Mouse (Mus musculus) MEL (cell line): ENCODE data around the gene Gm16181. TPM values are rescaled to one million over a fixed set of nuclear protein-coding genes. Genes with fewer than 3 reads are reported as not detected.

ENCODE experiments used
- DNase-seq: peaks from one replicate; pipeline ENCODE4 v3.0.0; 2011; ENCODE audit warnings: low read depth, low spot score
- H3K27ac ChIP-seq: 2 replicates; pipeline ENCODE4 v1.5.1; 2012; ENCODE audit warnings: low read depth, mild to moderate bottlenecking, control low read depth, low read length, moderate library complexity; ENCODE audit not compliant: control insufficient read depth
- H3K27me3 ChIP-seq, 2 experiments: fragments of 150-350 bp in 1 of 2; sonication (generic) in 1 of 2; 2 replicates each; pipeline ENCODE4 v1.6.1; 2012; ENCODE audit warnings: low read length in 2 of 2, mild to moderate bottlenecking in 2 of 2, improper control_type of control experiment in 1 of 2, moderate library complexity in 1 of 2; ENCODE audit not compliant: insufficient read depth in 2 of 2, control insufficient read depth in 1 of 2
- H3K36me3 ChIP-seq, 2 experiments: 2 replicates each; pipeline ENCODE4 v1.6.1; 2012 to 2014; ENCODE audit warnings: low read length in 2 of 2, improper control_type of control experiment in 1 of 2, inconsistent platforms in 1 of 2, mild to moderate bottlenecking in 1 of 2; ENCODE audit not compliant: insufficient read depth in 2 of 2, control insufficient read depth in 1 of 2
- H3K4me1 ChIP-seq, 2 experiments: fragments of 150-350 bp in 1 of 2; sonication (generic) in 1 of 2; 2 replicates each; pipeline ENCODE4 v1.6.1; 2012; ENCODE audit warnings: low read length in 2 of 2, improper control_type of control experiment in 1 of 2, mild to moderate bottlenecking in 1 of 2; ENCODE audit not compliant: insufficient read depth in 2 of 2, control insufficient read depth in 1 of 2
- H3K4me3 ChIP-seq, 2 experiments: fragments of 150-350 bp in 1 of 2; sonication (generic) in 1 of 2; 2 replicates each; pipeline ENCODE4 v1.5.1; 2012; ENCODE audit warnings: low read depth in 2 of 2, low read length in 2 of 2, mild to moderate bottlenecking in 2 of 2, moderate library complexity in 2 of 2, control low read depth in 1 of 2, improper control_type of control experiment in 1 of 2; ENCODE audit not compliant: control insufficient read depth in 1 of 2, insufficient read depth in 1 of 2
- H3K79me2 ChIP-seq: 2 replicates; pipeline ENCODE4 v1.6.1; 2012; ENCODE audit warnings: mild to moderate bottlenecking, low read length, moderate library complexity; ENCODE audit not compliant: control insufficient read depth, poor library complexity, insufficient read depth
- H3K9ac ChIP-seq: 2 replicates; pipeline ENCODE4 v1.6.1; 2012; ENCODE audit warnings: low read depth, mild to moderate bottlenecking, control low read depth, low read length, moderate library complexity; ENCODE audit not compliant: control insufficient read depth, poor library complexity, severe bottlenecking
- H3K9me3 ChIP-seq: fragments of 150-350 bp; sonication (generic); replicated peaks from 2 replicates; pipeline ENCODE4 v1.6.1; 2012; ENCODE audit warnings: mild to moderate bottlenecking, low read length, improper control_type of control experiment, moderate library complexity; ENCODE audit not compliant: insufficient read depth
- BHLHE40 ChIP-seq: IDR thresholded peaks from 2 replicates; pipeline ENCODE4 v1.6.1; 2012; ENCODE audit warnings: low read depth, mild to moderate bottlenecking, inconsistent platforms, low read length, improper control_type of control experiment, borderline replicate concordance
- CHD1 ChIP-seq: IDR thresholded peaks from 2 replicates; pipeline ENCODE4 v1.6.1; 2012; ENCODE audit warnings: low read depth, mild to moderate bottlenecking, inconsistent platforms, low read length, improper control_type of control experiment
- CHD2 ChIP-seq: IDR thresholded peaks from 2 replicates; pipeline ENCODE4 v1.6.1; 2011; ENCODE audit warnings: low read length, improper control_type of control experiment
- CTCF ChIP-seq, 3 experiments: IDR thresholded peaks in 2 of 3; conservative IDR thresholded peaks in 1 of 3; 2 replicates each; pipeline ENCODE4 v1.5.1; 2011 to 2012; ENCODE audit warnings: low read length in 3 of 3, low read depth in 2 of 3, mild to moderate bottlenecking in 2 of 3, improper control_type of control experiment in 1 of 3, inconsistent platforms in 1 of 3, mixed read lengths in 1 of 3, moderate library complexity in 1 of 3; ENCODE audit not compliant: control insufficient read depth in 1 of 3, insufficient read depth in 1 of 3, poor library complexity in 1 of 3, severe bottlenecking in 1 of 3
- E2F4 ChIP-seq: IDR thresholded peaks from 2 replicates; pipeline ENCODE4 v1.6.1; 2011; ENCODE audit warnings: low read depth, low read length, improper control_type of control experiment, borderline replicate concordance
- EP300 ChIP-seq, 2 experiments: IDR thresholded peaks; 2 replicates each; pipeline ENCODE4 v1.6.1; 2011; ENCODE audit warnings: improper control_type of control experiment in 2 of 2, low read length in 2 of 2, low read depth in 1 of 2, mild to moderate bottlenecking in 1 of 2
- ETS1 ChIP-seq: IDR thresholded peaks from 2 replicates; pipeline ENCODE4 v1.6.1; 2012; ENCODE audit warnings: low read depth, mild to moderate bottlenecking, inconsistent platforms, low read length, improper control_type of control experiment, moderate library complexity
- GATA1 ChIP-seq: IDR thresholded peaks from 2 replicates; pipeline ENCODE4 v1.6.1; 2011; ENCODE audit warnings: low read depth, low read length, improper control_type of control experiment
- MAFK ChIP-seq: IDR thresholded peaks from 2 replicates; pipeline ENCODE4 v1.6.1; 2011; ENCODE audit warnings: low read depth, mild to moderate bottlenecking, low read length, improper control_type of control experiment, borderline replicate concordance
- MAX ChIP-seq: IDR thresholded peaks from 2 replicates; pipeline ENCODE4 v1.6.1; 2011; ENCODE audit warnings: low read length, improper control_type of control experiment
- MAZ ChIP-seq: IDR thresholded peaks from 2 replicates; pipeline ENCODE4 v1.6.1; 2012; ENCODE audit warnings: low read depth, mild to moderate bottlenecking, inconsistent platforms, low read length, improper control_type of control experiment
- MEF2A ChIP-seq: IDR thresholded peaks from 2 replicates; pipeline ENCODE4 v1.6.1; 2014; ENCODE audit warnings: low read depth, mild to moderate bottlenecking, inconsistent platforms, low read length, improper control_type of control experiment; ENCODE audit not compliant: poor library complexity, insufficient replicate concordance, severe bottlenecking; ENCODE audit errors: extremely low read depth
- MYB ChIP-seq: IDR thresholded peaks from 2 replicates; pipeline ENCODE4 v1.6.1; 2011; ENCODE audit warnings: mild to moderate bottlenecking, low read depth, low read length, improper control_type of control experiment
- MYC ChIP-seq: IDR thresholded peaks from 2 replicates; pipeline ENCODE4 v1.6.1; 2011; ENCODE audit warnings: low read depth, mild to moderate bottlenecking, low read length, improper control_type of control experiment, moderate library complexity
- NELFE ChIP-seq: IDR thresholded peaks from 2 replicates; pipeline ENCODE4 v1.6.1; 2011; ENCODE audit warnings: low read depth, low read length, improper control_type of control experiment
- NRF1 ChIP-seq: IDR thresholded peaks from 2 replicates; pipeline ENCODE4 v1.6.1; 2014; ENCODE audit warnings: low read depth, mild to moderate bottlenecking, inconsistent platforms, low read length, improper control_type of control experiment, moderate library complexity; ENCODE audit not compliant: poor library complexity, insufficient read depth, severe bottlenecking
- POLR2A ChIP-seq, 2 experiments: IDR thresholded peaks; 2 replicates each; pipeline ENCODE4 v1.6.1; 2011 to 2012; ENCODE audit warnings: low read length in 2 of 2, mild to moderate bottlenecking in 2 of 2, control low read depth in 1 of 2, improper control_type of control experiment in 1 of 2, low read depth in 1 of 2, moderate library complexity in 1 of 2; ENCODE audit not compliant: control insufficient read depth in 1 of 2, insufficient read depth in 1 of 2, poor library complexity in 1 of 2
- POLR2AphosphoS2 ChIP-seq: IDR thresholded peaks from 2 replicates; pipeline ENCODE4 v1.6.1; 2011; ENCODE audit warnings: low read length, improper control_type of control experiment
- POLR2AphosphoS5 ChIP-seq: IDR thresholded peaks from 2 replicates; pipeline ENCODE4 v1.6.1; 2012; ENCODE audit warnings: low read depth, borderline replicate concordance, mild to moderate bottlenecking, inconsistent platforms, low read length, moderate library complexity, mixed read lengths
- RAD21 ChIP-seq: IDR thresholded peaks from 2 replicates; pipeline ENCODE4 v1.6.1; 2011; ENCODE audit warnings: mild to moderate bottlenecking, low read depth, low read length, improper control_type of control experiment
- SIN3A ChIP-seq: IDR thresholded peaks from 2 replicates; pipeline ENCODE4 v1.6.1; 2012; ENCODE audit warnings: low read length, improper control_type of control experiment, inconsistent platforms
- SMC3 ChIP-seq: IDR thresholded peaks from 2 replicates; pipeline ENCODE4 v1.6.1; 2011; ENCODE audit warnings: low read depth, low read length, improper control_type of control experiment
- TAL1 ChIP-seq: IDR thresholded peaks from 2 replicates; pipeline ENCODE4 v1.6.1; 2012; ENCODE audit warnings: mild to moderate bottlenecking, inconsistent platforms, low read length, moderate library complexity, mixed read lengths
- TCF12 ChIP-seq: IDR thresholded peaks from 2 replicates; pipeline ENCODE4 v1.6.1; 2014; ENCODE audit warnings: low read depth, mild to moderate bottlenecking, inconsistent platforms, low read length, improper control_type of control experiment, moderate library complexity
- USF2 ChIP-seq, 2 experiments: IDR thresholded peaks; 2 replicates each; pipeline ENCODE4 v1.6.1; 2011 to 2012; ENCODE audit warnings: improper control_type of control experiment in 2 of 2, low read length in 2 of 2, borderline replicate concordance in 1 of 2, inconsistent platforms in 1 of 2, low read depth in 1 of 2, mild to moderate bottlenecking in 1 of 2; ENCODE audit not compliant: insufficient read depth in 1 of 2
- ZMIZ1 ChIP-seq: IDR thresholded peaks from 2 replicates; pipeline ENCODE4 v1.6.1; 2012; ENCODE audit warnings: low read depth, mild to moderate bottlenecking, inconsistent platforms, low read length, improper control_type of control experiment, moderate library complexity
- ZNF384 ChIP-seq: IDR thresholded peaks from 2 replicates; pipeline ENCODE4 v1.6.1; 2012; ENCODE audit warnings: low read depth, mild to moderate bottlenecking, inconsistent platforms, low read length, improper control_type of control experiment
- polyA plus RNA-seq, 2 experiments: library from polyadenylated mRNA; stranded (reverse) in 1 of 2; unstranded in 1 of 2; fragments of >175 nt in 1 of 2; fragments of >200 nt in 1 of 2; gene quantifications; 2 replicates each; pipeline versions ENCODE4 v1.2.1 to v1.2.4; 2012; ENCODE audit warnings: low replicate concordance in 2 of 2, low read depth in 1 of 2; ENCODE audit not compliant: insufficient read length in 2 of 2, insufficient read depth in 1 of 2, missing spikeins in 1 of 2
- total RNA-seq: library from RNA; depleted of rRNA; stranded (reverse); fragments of 300-350 nt; gene quantifications from 2 replicates; pipeline ENCODE4 v1.2.3, GENCODE M21; 2012

Gm16181 gene
- total and polyA plus RNA-seq, 3 experiments: 0.58 TPM; not detected in 2

DNA sequence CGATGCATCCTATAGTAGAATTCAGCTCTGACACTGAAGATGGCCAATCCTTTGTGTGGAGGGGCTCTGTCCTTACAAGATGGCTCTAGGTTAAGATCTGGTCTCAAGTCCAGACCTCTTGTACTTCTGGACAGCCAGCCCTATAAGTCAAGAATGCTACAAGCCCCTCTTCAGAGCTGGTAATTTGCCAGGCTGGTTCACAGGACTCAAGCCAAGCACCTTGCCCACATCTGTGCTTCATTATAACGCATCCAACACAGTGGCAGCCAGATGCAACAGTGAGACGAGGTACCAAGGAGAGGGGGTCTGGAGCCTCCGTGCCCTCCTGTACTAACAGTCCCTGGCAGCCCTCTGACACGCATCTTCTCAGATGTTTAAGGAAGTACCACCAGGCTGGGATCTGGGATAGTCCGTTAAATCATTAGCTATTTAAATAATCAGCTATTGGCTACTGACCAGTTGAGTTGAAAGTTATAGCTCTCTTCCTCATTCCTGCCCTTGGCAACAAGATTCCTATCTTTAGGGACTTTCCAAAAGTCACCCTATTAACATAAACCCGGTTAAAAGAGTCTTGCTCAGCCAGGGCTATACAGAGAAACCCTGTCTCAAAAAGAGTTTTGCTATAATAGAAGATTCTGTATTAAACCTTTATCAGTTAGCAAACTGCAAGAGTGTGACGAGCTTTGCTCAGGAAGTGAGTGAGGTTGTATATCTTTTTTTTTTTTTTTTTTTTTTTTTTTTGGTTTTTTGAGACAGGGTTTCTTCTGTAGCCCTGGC lies 46.2 kb upstream of the Gm16181 start:
- peak overlapping the region; percentile 29 for H3K27ac ChIP-seq
- H3K4me3 ChIP-seq: no peak overlapping the region
- H3K9ac ChIP-seq: peak overlapping the region; percentile 12; the same call in 1 of the 2 replicates
- no peaks in the 10 kb centered on the region for H3K9me3 ChIP-seq
- peak; percentile 64 for DNase-seq
- peaks cover 0 to 15% of the 10 kb centered on the region in 2 experiments; a peak in 2 of 4 replicates for H3K36me3 ChIP-seq
- peaks cover 12 to 22% of the 10 kb centered on the region in 2 experiments for H3K4me1 ChIP-seq
- H3K27me3 ChIP-seq: no peaks in the 10 kb centered on the region
- no peak for TF ChIP-seq CHD1
- TF ChIP-seq ZNF384: peak; percentile 95
- no peak for TF ChIP-seq SIN3A
- peak; percentile 25; the same call in 1 of the 2 replicates for TF ChIP-seq ETS1
- TF ChIP-seq MEF2A: no peak
- TF ChIP-seq MAFK: no peak
- no peak for TF ChIP-seq NRF1
- no peak for TF ChIP-seq POLR2AphosphoS2
- no peak for TF ChIP-seq MYC
- no peak for TF ChIP-seq NELFE
- TF ChIP-seq ZMIZ1: no peak
- no peak for TF ChIP-seq POLR2AphosphoS5
- TF ChIP-seq MAZ: no peak
- TF ChIP-seq SMC3: no peak
- TF ChIP-seq GATA1: peak; percentile 73
- no peak for TF ChIP-seq POLR2A (IDR thresholded peaks at IDR 0.05; ENCODE audit: control insufficient read depth in 1 of 2, insufficient read depth in 1 of 2, low read depth in 1 of 2, low read length in 2 of 2, poor library complexity in 1 of 2)
- TF ChIP-seq BHLHE40: no peak
- TF ChIP-seq TAL1: no peak
- TF ChIP-seq EP300 (IDR thresholded peaks at IDR 0.05; ENCODE audit: low read depth in 1 of 2, low read length in 2 of 2): peak in 1 of 2 experiments; percentile 10; a peak in 1 of 4 replicates
- no peaks in the 10 kb centered on the region for H3K79me2 ChIP-seq

DNA sequence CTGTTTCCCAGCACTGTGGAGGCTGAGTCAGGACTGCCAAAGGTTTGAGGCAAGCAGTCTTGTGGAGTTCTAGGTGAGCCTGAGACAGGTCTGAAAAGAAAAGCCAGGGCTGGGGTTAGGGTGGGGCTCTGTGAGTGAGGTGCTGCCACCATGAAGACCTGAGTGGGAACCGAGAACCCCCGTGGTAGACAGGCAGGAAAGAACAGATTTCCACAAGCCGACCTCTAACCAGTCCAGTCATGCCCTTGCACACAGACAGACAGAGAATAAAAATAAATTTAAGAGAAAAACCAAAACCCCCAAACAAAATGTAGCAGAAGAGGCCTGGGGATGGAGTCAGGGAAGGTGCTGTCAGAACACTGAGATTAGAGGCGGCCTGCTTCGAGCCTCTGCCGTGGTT lies 45.3 kb upstream of the Gm16181 start:
- DNase-seq: no peak
- no peak for TF ChIP-seq E2F4
- TF ChIP-seq USF2 (IDR thresholded peaks at IDR 0.05; ENCODE audit: borderline replicate concordance in 1 of 2, insufficient read depth in 1 of 2, low read depth in 1 of 2, low read length in 2 of 2): no peak
- no peak for TF ChIP-seq TAL1
- no peak for TF ChIP-seq RAD21
- no peak for TF ChIP-seq SMC3
- TF ChIP-seq CTCF (IDR thresholded peaks at IDR 0.05 in 2 of 3, conservative IDR thresholded peaks at IDR 0.05 in 1 of 3; ENCODE audit: control insufficient read depth in 1 of 3, insufficient read depth in 1 of 3, low read depth in 2 of 3, low read length in 3 of 3, poor library complexity in 1 of 3, severe bottlenecking in 1 of 3): no peak
- TF ChIP-seq CHD2: no peak
- TF ChIP-seq BHLHE40: no peak
- no peak for TF ChIP-seq POLR2AphosphoS2
- no peak for TF ChIP-seq MAFK
- no peak for TF ChIP-seq SIN3A
- no peak for TF ChIP-seq TCF12
- TF ChIP-seq MAX: no peak
- no peak for TF ChIP-seq MYB
- H3K27ac ChIP-seq: peak overlapping the region; percentile 39
- peaks cover 0 to 15% of the 10 kb centered on the region in 2 experiments; a peak in 2 of 4 replicates for H3K36me3 ChIP-seq
- no peak overlapping the region for H3K9ac ChIP-seq
- H3K79me2 ChIP-seq: no peaks in the 10 kb centered on the region
- H3K9me3 ChIP-seq: no peaks in the 10 kb centered on the region
- no peak overlapping the region for H3K4me3 ChIP-seq
- no peaks in the 10 kb centered on the region for H3K27me3 ChIP-seq
- H3K4me1 ChIP-seq: peaks cover 12 to 22% of the 10 kb centered on the region in 2 experiments
